Mouse (Mus musculus) cerebellum, adult 11 months (tissue): ENCODE measurements around the gene Exoc3l2.
A peak's percentile ranks its signal among the peaks of the same experiment; 100 is the strongest.

Experiments used
- DNase-seq: peaks from one replicate; pipeline ENCODE4 v3.0.0; 2022

Exoc3l2 gene

GRCm38 (mm10) chr7:19524420-19525104 lies 61.4 kb downstream of the Exoc3l2 start:
- no peak for DNase-seq

- DNase-seq, result no peak
Measured at GRCm38 (mm10) chr7:19525105-19525481, 62.0 kb downstream of the Exoc3l2 start.

- no peak for DNase-seq
Measured at GRCm38 (mm10) chr7:19531077-19531476, 67.9 kb downstream of the Exoc3l2 start.

GRCm38 (mm10) chr7:19532240-19532639 lies 69.1 kb downstream of the Exoc3l2 start:
- no peak for DNase-seq

GRCm38 (mm10) chr7:19534676-19535075 lies 71.5 kb downstream of the Exoc3l2 start:
- no peak for DNase-seq

GRCm38 (mm10) chr7:19540771-19541566 lies 77.8 kb downstream of the Exoc3l2 start:
- DNase-seq, result no peak

- DNase-seq, result no peak
Measured at GRCm38 (mm10) chr7:19541681-19542154, 78.6 kb downstream of the Exoc3l2 start.

- DNase-seq, result peak; percentile 62
Measured at GRCm38 (mm10) chr7:19542155-19542691, 79.1 kb downstream of the Exoc3l2 start.

- no peak for DNase-seq
Measured at GRCm38 (mm10) chr7:19543584-19543983, 80.5 kb downstream of the Exoc3l2 start.

- no peak for DNase-seq
Measured at GRCm38 (mm10) chr7:19546007-19546406, 82.9 kb downstream of the Exoc3l2 start.
